Mouse (Mus musculus): ENCODE measurements at regions not wholly inside any gene's neighbourhood (a gene's known extent, or its start where the extent isn't known, plus 50 kb on each side); places are given as distances from the start of the nearest gene placed in this dataset.

DNA sequence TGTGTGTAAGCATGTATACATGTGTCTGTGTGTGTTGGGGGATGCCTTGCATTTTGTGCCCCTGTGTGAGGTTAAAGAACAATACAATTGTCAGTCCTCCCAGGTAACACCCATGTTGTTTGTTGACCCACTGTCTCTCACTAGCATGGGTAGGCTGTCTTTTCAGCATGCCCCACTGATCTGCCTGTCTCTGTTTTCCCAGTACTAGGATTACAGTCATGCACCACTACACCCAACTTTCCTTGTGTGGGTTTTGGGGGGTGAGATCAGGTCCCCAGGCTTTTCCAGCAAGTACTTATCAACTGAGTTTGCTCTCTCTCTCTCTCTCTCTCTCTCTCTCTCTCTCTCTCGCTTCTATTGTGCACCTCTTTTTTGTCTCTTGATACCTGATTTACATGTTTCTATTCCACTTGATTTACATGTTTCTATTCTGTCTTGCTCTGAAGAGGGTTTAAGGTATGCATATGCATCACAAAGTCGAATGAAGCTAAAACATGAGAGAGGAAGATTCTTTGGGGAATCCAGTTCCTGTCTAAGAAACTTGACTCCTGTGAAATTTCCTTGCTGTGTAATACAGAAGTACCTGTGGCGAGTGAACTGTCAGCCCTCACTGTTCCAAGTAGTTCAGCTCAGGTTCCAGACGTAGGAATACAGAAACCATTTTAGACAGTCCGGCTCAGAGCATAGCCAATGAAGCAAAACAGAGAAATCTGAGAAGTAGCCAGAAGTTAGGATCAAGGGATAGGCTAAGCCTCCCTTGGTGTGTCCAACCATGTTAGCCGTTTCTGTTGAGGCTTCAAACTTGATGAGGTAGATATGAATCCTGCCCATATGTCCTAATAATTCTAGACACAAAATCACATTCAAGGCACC, 491.6 kb upstream of the Kif2a start:
- no peaks in the 10 kb centered on the region for H3K4me1 ChIP-seq (ENCODE audit: control insufficient read depth, insufficient read depth)
- no peaks in the 10 kb centered on the region for H3K27me3 ChIP-seq (ENCODE audit: control insufficient read depth, insufficient read depth, low read length)
- ATAC-seq (ENCODE audit: insufficient read depth, low read depth) = no peak
- no peak for TF ChIP-seq CTCF (IDR thresholded peaks at IDR 0.05; ENCODE audit: low read depth)
- TF ChIP-seq EP300 (IDR thresholded peaks at IDR 0.05; ENCODE audit: low read depth) = no peak
- H3K27ac ChIP-seq (ENCODE audit: low read depth) = no peak overlapping the region
- 70% methylated on average over 6 of the region's 6 CpGs for WGBS
- H3K9me3 ChIP-seq (replicated peaks; ENCODE audit: control insufficient read depth, low read length) = no peaks in the 10 kb centered on the region
- no peak overlapping the region for H3K9ac ChIP-seq (replicated peaks; ENCODE audit: low read depth, low read length)
- H3K4me2 ChIP-seq (ENCODE audit: low read depth, low read length) = no peak overlapping the region
- DNase-seq (ENCODE audit: low spot score) = no peak
- H3K4me3 ChIP-seq (ENCODE audit: low read depth, low read length) = no peak overlapping the region
- no peaks in the 10 kb centered on the region for H3K36me3 ChIP-seq (replicated peaks; ENCODE audit: control insufficient read depth, insufficient read depth, low read length)

GRCm38 (mm10) chr13:107507336-107507735, 485.4 kb upstream of the Kif2a start:
- no peaks in the 10 kb centered on the region for H3K9me3 ChIP-seq (replicated peaks; ENCODE audit: control insufficient read depth, low read length)
- 14% methylated on average over 3 of the region's 3 CpGs for WGBS

DNA sequence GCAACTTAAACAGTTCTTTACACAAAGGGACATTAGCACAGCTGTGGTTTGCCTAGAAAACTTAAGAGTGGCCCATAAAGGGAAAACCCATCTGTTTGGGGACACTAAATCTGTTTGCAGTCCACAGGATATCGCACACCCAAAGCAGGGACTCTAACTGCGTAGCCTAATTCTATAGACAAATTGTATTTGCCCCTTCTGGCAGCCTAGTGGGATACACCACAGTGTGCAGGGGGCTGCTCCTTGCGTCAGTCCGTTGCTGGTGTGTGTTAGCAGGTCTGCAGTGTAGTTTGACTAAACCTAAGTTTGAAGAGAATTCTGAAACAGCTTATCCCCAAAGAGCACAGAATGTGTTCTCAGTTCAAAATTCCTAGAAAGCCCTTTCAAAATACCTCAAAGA, 484.9 kb upstream of the Kif2a start:
- H3K27me3 ChIP-seq (ENCODE audit: control insufficient read depth, insufficient read depth, low read length) = no peaks in the 10 kb centered on the region
- TF ChIP-seq EP300 (IDR thresholded peaks at IDR 0.05; ENCODE audit: low read depth) (no peak), CTCF (IDR thresholded peaks at IDR 0.05; ENCODE audit: low read depth) (no peak)
- 63% methylated on average over 4 of the region's 4 CpGs for WGBS
- no peak overlapping the region for H3K27ac ChIP-seq (ENCODE audit: low read depth)
- H3K36me3 ChIP-seq (replicated peaks; ENCODE audit: control insufficient read depth, insufficient read depth, low read length) = no peaks in the 10 kb centered on the region
- no peak for DNase-seq (ENCODE audit: low spot score)
- no peak overlapping the region for H3K4me2 ChIP-seq (ENCODE audit: low read depth, low read length)
- no peaks in the 10 kb centered on the region for H3K4me1 ChIP-seq (ENCODE audit: control insufficient read depth, insufficient read depth)
- H3K9me3 ChIP-seq (replicated peaks; ENCODE audit: control insufficient read depth, low read length) = no peaks in the 10 kb centered on the region
- no peak overlapping the region for H3K9ac ChIP-seq (replicated peaks; ENCODE audit: low read depth, low read length)
- H3K4me3 ChIP-seq (ENCODE audit: low read depth, low read length) = no peak overlapping the region
- no peak for ATAC-seq (ENCODE audit: insufficient read depth, low read depth)

More at GRCm38 (mm10) chr13:107507336-107507735, 485.4 kb upstream of the Kif2a start:
- no peak for DNase-seq (ENCODE audit: low spot score)
- no peaks in the 10 kb centered on the region for H3K27me3 ChIP-seq (ENCODE audit: control insufficient read depth, insufficient read depth, low read length)
- H3K4me1 ChIP-seq (ENCODE audit: control insufficient read depth, insufficient read depth) = no peaks in the 10 kb centered on the region
- H3K36me3 ChIP-seq (replicated peaks; ENCODE audit: control insufficient read depth, insufficient read depth, low read length) = no peaks in the 10 kb centered on the region
- no peak overlapping the region for H3K4me2 ChIP-seq (ENCODE audit: low read depth, low read length)
- no peak overlapping the region for H3K27ac ChIP-seq (ENCODE audit: low read depth)
- H3K9ac ChIP-seq (replicated peaks; ENCODE audit: low read depth, low read length) = no peak overlapping the region
- ATAC-seq (ENCODE audit: insufficient read depth, low read depth) = no peak
- H3K4me3 ChIP-seq (ENCODE audit: low read depth, low read length) = no peak overlapping the region
- TF ChIP-seq CTCF (IDR thresholded peaks at IDR 0.05; ENCODE audit: low read depth) = no peak

GRCm38 (mm10) chr13:107505318-107505717, 483.4 kb upstream of the Kif2a start:
- H3K4me1 ChIP-seq (ENCODE audit: control insufficient read depth, insufficient read depth) = no peaks in the 10 kb centered on the region
- DNase-seq (ENCODE audit: low spot score) (no peak), ATAC-seq (ENCODE audit: insufficient read depth, low read depth) (no peak)
- TF ChIP-seq CTCF (IDR thresholded peaks at IDR 0.05; ENCODE audit: low read depth) (no peak), EP300 (IDR thresholded peaks at IDR 0.05; ENCODE audit: low read depth) (no peak)
- H3K4me3 ChIP-seq (ENCODE audit: low read depth, low read length) = no peak overlapping the region
- no peak overlapping the region for H3K27ac ChIP-seq (ENCODE audit: low read depth)
- no peak overlapping the region for H3K9ac ChIP-seq (replicated peaks; ENCODE audit: low read depth, low read length)
- H3K27me3 ChIP-seq (ENCODE audit: control insufficient read depth, insufficient read depth, low read length) = no peaks in the 10 kb centered on the region
- no peak overlapping the region for H3K4me2 ChIP-seq (ENCODE audit: low read depth, low read length)
- no peaks in the 10 kb centered on the region for H3K36me3 ChIP-seq (replicated peaks; ENCODE audit: control insufficient read depth, insufficient read depth, low read length)
- H3K9me3 ChIP-seq (replicated peaks; ENCODE audit: control insufficient read depth, low read length) = no peaks in the 10 kb centered on the region

DNA sequence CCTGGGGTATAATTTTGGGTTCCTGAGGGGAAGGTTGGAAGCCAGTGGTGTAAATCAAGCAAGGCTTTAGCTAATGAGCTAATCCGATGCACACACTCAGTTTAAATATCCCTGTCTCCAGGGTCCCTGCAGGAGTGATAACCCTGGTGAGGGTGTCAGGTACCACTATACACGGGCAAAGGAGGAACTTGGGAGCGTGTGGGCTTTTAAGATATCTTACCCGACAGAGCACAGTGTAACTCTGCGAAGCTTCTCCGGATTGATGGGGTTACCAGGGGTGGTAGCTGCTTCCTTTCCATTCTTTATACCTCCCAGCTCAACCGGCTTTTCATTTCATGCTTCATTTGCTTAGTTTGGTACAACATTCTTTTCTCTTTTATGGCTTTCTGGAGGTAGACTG, 480.3 kb upstream of the Kif2a start:
- Histone ChIP-seq H3K9me3 (replicated peaks; ENCODE audit: control insufficient read depth, low read length) (no peaks in the 10 kb centered on the region), H3K36me3 (replicated peaks; ENCODE audit: control insufficient read depth, insufficient read depth, low read length) (no peaks in the 10 kb centered on the region), H3K9ac (replicated peaks; ENCODE audit: low read depth, low read length) (no peak overlapping the region), H3K27ac (ENCODE audit: low read depth) (no peak overlapping the region), H3K4me2 (ENCODE audit: low read depth, low read length) (no peak overlapping the region), H3K27me3 (ENCODE audit: control insufficient read depth, insufficient read depth, low read length) (no peaks in the 10 kb centered on the region), H3K4me3 (ENCODE audit: low read depth, low read length) (no peak overlapping the region), H3K4me1 (ENCODE audit: control insufficient read depth, insufficient read depth) (no peaks in the 10 kb centered on the region)
- TF ChIP-seq EP300 (IDR thresholded peaks at IDR 0.05; ENCODE audit: low read depth) = no peak
- TF ChIP-seq CTCF (IDR thresholded peaks at IDR 0.05; ENCODE audit: low read depth) = no peak
- no peak for DNase-seq (ENCODE audit: low spot score)
- no peak for ATAC-seq (ENCODE audit: insufficient read depth, low read depth)
- WGBS = 45% methylated on average over 7 of the region's 7 CpGs
